Mouse (Mus musculus) mature B cell (primary cell): ENCODE data around the gene Wdtc1.

Source experiments
- in situ Hi-C: fragments of 300-500 bp; cut with MboI; formaldehyde crosslinking; loops from 2 replicates; pipeline ENCODE4 v1.14.3; 2019

Gene Wdtc1

DNA sequence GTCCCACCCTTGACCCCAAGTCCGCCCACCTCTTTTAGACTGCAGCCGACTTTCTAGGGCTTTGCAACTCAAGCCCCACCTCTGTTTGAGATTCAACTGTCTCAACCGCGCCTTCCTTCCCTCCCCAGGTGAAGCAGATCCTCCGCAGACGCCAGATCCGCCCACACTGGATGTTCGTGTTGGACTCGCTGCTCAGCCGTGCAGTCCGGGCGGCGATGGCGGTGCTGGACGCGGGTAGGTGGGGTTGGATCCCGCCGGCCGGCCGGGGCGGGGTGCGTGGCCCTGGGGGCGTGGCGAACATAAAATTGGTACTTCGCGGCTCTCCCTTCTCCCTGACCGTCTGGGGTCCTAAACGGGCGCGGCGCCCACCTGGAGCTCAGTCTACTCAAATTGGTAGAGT, 102.1 kb downstream of the Wdtc1 start:
- in situ Hi-C loops: no loop called here

DNA sequence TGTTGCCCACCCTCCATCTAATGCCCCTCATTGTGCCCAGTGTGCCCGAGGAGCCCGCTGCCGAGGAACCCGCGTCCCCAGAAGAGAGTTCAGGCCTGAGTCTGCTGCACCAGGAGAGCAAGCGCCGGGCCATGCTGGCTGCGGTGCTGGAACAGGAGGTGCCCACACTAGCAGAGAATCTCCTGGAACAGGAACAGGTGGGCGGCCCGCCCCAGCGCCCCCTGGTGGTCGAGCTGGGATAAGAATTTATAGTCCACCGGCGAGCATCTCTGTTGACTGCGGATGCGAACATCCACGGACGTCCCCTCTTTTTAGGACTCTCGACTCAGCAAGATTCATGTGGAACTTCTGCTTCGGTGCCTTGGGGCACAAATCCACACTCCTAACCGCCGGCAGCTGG, 102.7 kb downstream of the Wdtc1 start:
- in situ Hi-C loops: no loop called here

DNA sequence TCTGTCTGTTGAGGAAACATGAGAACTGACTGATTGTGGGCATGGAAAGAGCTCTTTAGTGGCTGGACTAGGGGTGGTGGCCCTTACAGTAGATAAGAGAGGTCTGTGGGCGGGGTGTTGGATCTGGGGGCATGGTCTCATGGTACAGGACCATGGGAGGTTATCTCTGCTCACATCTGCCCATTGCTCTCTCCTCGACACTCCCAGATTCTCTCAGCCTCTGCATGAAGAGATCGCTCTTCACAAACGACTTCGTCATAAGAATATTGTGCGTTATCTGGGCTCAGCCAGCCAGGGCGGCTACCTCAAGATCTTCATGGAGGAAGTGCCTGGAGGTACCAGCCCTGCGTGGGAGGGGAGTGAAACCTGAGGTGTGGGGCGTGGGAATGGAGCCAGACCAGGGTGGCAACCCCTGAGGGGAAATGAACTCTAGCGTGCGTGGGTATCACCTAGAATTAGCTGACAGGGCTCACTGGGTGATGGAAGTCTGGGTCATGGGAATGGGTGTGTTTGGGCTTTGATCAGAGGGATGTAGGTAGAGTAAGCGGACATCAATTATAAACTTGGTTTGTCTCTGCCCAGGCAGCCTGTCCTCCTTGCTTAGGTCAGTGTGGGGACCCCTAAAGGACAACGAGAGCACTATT, 105.4 kb downstream of the Wdtc1 start:
- in situ Hi-C loops: no loop called here

DNA sequence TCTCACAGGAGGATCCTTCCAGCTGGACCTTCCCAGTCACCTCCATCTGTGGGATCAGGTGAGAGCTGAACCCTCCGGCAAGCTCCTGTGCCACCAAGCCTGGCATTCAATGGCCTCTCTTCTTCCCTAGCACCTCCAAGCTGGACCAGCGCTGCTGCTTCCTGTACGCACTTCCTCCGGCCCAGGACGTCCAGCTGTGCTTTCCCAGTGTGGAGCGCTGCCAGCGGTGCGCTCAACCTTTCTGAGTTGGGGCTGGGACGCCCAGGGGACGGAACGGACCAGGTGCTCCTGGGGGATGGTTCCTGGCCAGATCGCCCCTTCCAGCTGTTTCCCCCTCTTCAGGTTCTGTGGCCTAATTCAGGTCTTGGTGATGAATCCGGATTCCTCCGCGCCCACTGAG, 106.2 kb downstream of the Wdtc1 start:
- in situ Hi-C loops: no loop called here

DNA sequence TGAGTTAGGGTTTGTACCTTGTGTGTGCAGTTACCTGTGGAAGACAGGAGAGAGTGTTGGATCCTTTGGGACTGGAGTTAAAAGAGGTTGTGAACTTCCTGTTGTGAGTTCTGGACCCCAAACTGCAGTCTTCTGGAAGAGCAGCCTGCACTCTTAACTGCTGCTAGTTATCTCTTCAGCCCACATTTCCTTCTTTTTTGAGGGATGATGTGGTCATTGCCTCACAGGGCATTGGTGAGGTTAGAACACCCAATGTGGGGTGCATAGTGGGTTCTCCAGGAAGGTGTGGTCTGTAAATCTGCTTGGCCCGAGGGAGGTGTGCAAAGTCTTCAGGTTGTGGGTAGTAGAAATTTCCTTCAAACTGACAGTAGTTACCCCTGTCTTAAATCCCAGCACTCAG, 109.0 kb downstream of the Wdtc1 start:
- in situ Hi-C loops: no loop called here

DNA sequence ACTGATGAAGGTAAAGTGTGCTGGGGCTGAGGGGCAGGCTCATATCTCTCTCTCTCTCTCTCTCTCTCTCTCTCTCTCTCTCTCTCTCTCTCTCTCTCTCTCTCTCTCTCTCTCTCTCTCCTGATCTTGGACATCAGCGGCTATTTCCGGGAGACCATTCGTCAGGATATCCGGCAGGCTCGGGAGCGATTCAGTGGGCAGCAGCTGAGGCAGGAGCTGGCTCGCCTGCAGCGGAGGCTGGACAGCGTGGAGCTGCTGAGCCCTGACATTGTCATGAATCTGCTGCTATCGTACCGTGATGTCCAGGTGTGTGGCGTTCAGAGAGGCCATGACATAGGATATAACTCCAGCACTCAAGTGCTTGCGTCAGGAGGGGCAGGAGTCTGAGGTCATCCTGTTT, 109.7 kb downstream of the Wdtc1 start:
- in situ Hi-C loops: no loop called here

DNA sequence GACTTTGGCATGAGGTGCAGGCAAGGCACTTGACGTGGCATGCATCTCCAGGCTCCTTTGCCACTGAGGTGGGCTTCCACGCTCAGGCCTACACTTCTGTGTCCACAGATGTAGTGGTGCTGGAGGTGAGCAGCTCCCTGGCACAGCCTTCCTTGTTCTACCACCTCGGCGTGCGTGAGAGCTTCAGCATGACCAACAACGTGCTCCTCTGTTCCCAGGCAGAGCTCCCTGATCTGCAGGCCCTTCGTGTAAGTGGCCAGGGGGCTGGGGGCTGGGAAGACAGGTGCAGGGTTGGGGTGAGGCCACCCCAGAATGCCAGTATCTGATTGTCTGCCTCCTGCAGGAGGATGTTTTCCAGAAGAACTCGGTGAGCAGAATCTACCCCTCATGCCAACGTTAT, 110.6 kb downstream of the Wdtc1 start:
- in situ Hi-C loops: no loop called here
